12 mouse cellular contexts compared by ENCODE assay signal in genomic region chr11:103735046-103735781, GRCm38 (mm10). TPM values are rescaled to one million over a fixed set of nuclear protein-coding genes. Genes with fewer than 3 reads are reported as not detected.
DNase-seq lines count a peak whose midpoint lies in the region; ATAC-seq lines count a peak whose summit lies in the region.
"Had no signal": no experiment of that assay in that cellular context is flagged by ENCODE, and none has a peak within 500 bp of the region (broad histone marks: within the 10 kb centered on the region; RNA-seq: fewer than 3 reads in every experiment).

No protein-coding gene starts in this region.

- H3K27me3 ChIP-seq in forebrain, embryonic 14.5 days (replicated peaks; ENCODE audit: control insufficient read depth, insufficient read depth, low read length) = no peaks in the 10 kb centered on the region
- no peaks in the 10 kb centered on the region for H3K27me3 ChIP-seq in forebrain, embryonic 11.5 days (ENCODE audit: control insufficient read depth, insufficient read depth, low read length)

- H3K9ac ChIP-seq in forebrain, embryonic 14.5 days (ENCODE audit: low read length) = no peak overlapping the region
- H3K9ac ChIP-seq in forebrain, embryonic 11.5 days (ENCODE audit: low read length) = no peak overlapping the region
- H3K9ac ChIP-seq: lung, embryonic 14.5 days had no signal

- no peak overlapping the region for H3K27ac ChIP-seq in forebrain, embryonic 14.5 days (ENCODE audit: low read depth, low read length)
- no peak overlapping the region for H3K27ac ChIP-seq in forebrain, embryonic 11.5 days (ENCODE audit: low read depth, low read length)
- H3K27ac ChIP-seq: heart, adult 2 months; layer of hippocampus, adult 2 months had no signal

- ATAC-seq in forebrain, embryonic 14.5 days = no peak
- ATAC-seq in forebrain, embryonic 11.5 days (replicated peaks; ENCODE audit: low FRiP score) = no peak

- H3K4me1 ChIP-seq in forebrain, embryonic 14.5 days (ENCODE audit: control insufficient read depth, insufficient read depth, low read length) = 0 out of 2 replicates have a peak, but pooled peaks cover 2% of the 10 kb centered on the region
- no peaks in the 10 kb centered on the region for H3K4me1 ChIP-seq in forebrain, embryonic 11.5 days (replicated peaks; ENCODE audit: control insufficient read depth, insufficient read depth, low read length)

- no peaks in the 10 kb centered on the region for H3K36me3 ChIP-seq in forebrain, embryonic 14.5 days (ENCODE audit: control insufficient read depth, insufficient read depth, low read length)
- no peaks in the 10 kb centered on the region for H3K36me3 ChIP-seq in forebrain, embryonic 11.5 days (ENCODE audit: control insufficient read depth, insufficient read depth, low read length)

- H3K9me3 ChIP-seq in forebrain, embryonic 14.5 days (replicated peaks; ENCODE audit: control insufficient read depth, low read length) = no peaks in the 10 kb centered on the region
- H3K9me3 ChIP-seq in forebrain, embryonic 11.5 days (ENCODE audit: control insufficient read depth, low read length) = no peaks in the 10 kb centered on the region

- no peak overlapping the region for H3K4me2 ChIP-seq in forebrain, embryonic 14.5 days (ENCODE audit: low read length)
- H3K4me2 ChIP-seq in forebrain, embryonic 11.5 days (ENCODE audit: low read depth, low read length, severe bottlenecking) = no peak overlapping the region
- H3K4me2 ChIP-seq: lung, embryonic 14.5 days had no signal

- 79% methylated on average over 19 of the region's 19 CpGs for WGBS in forebrain, embryonic 14.5 days
- 82% methylated on average over 19 of the region's 19 CpGs for WGBS in forebrain, embryonic 11.5 days

- H3K4me3 ChIP-seq in forebrain, embryonic 14.5 days (ENCODE audit: low read depth, low read length) = no peak overlapping the region
- no peak overlapping the region for H3K4me3 ChIP-seq in forebrain, embryonic 11.5 days (ENCODE audit: low read depth, low read length)
- H3K4me3 ChIP-seq: heart, adult 2 months; layer of hippocampus, adult 2 months had no signal

- DNase-seq in forebrain, embryonic 14.5 days (ENCODE audit: low spot score) = peak; percentile 55
- no peak for DNase-seq in forebrain, embryonic 11.5 days (ENCODE audit: low spot score)
- DNase-seq in kidney, adult 11 months = peak; percentile 94
- DNase-seq in kidney, postnatal 4 days = peak; percentile 65 to 80
- peak; percentile 22 for DNase-seq in lung, postnatal 36 days
- DNase-seq in natural killer cell, adult 2 months (ENCODE audit: low spot score in 2 of 2) = no peak
- DNase-seq in heart, adult 9 months (ENCODE audit: low spot score in 2 of 2) = no peak
- no peak for DNase-seq in thymus, postnatal 10 days (ENCODE audit: low spot score in 2 of 2)
- DNase-seq: heart, adult 2 months; heart, postnatal 4 days; lung, embryonic 14.5 days had no signal

RNA-seq across cellular contexts. Expression of gene Wnt9b, which starts 14.4 kb away (rescaled TPM):
- 0.10 and 0.26 TPM in 2 replicates for polyA plus RNA-seq in forebrain, embryonic 14.5 days (2014; fragmentation: Nextera tagmentation; extraction: Ambion mirVana)
- polyA plus RNA-seq in forebrain, embryonic 11.5 days (2014; fragmentation: Nextera tagmentation; extraction: Ambion mirVana) = 0.49 and 0.87 TPM in 2 replicates
- polyA plus RNA-seq: lung, embryonic 14.5 days had no signal

RNA-seq across cellular contexts. Expression of gene Gosr2, which starts 37.5 kb away (rescaled TPM):
- polyA plus RNA-seq in forebrain, embryonic 14.5 days (2014; fragmentation: Nextera tagmentation; extraction: Ambion mirVana) = 105 and 106 TPM in 2 replicates
- polyA plus RNA-seq in forebrain, embryonic 11.5 days (2014; fragmentation: Nextera tagmentation; extraction: Ambion mirVana) = 86.7 and 94.9 TPM in 2 replicates

RNA-seq across cellular contexts. Expression of gene Wnt3, which starts 38.7 kb away (rescaled TPM):
- polyA plus RNA-seq in forebrain, embryonic 14.5 days (2014; fragmentation: Nextera tagmentation; extraction: Ambion mirVana) = 5.7 and 6.6 TPM in 2 replicates
- 5.7 and 6.2 TPM in 2 replicates for polyA plus RNA-seq in forebrain, embryonic 11.5 days (2014; fragmentation: Nextera tagmentation; extraction: Ambion mirVana)
- polyA plus RNA-seq: heart, adult 2 months had no signal

Comparison
In these comparisons a context has a peak if more than half of its experiments do, and no peak if none do; other contexts are left out.
1. DNase-seq: peak in forebrain, embryonic 14.5 days (single experiment), kidney, adult 11 months (single experiment), kidney, postnatal 4 days (2 of 2) and lung, postnatal 36 days (single experiment); none in forebrain, embryonic 11.5 days (single experiment), natural killer cell, adult 2 months (0 of 2), heart, adult 9 months (0 of 2) and thymus, postnatal 10 days (0 of 2).